Mouse (Mus musculus): ENCODE measurements around the gene Cyp4f13. TPM values are rescaled to one million over a fixed set of nuclear protein-coding genes. Genes with fewer than 3 reads are reported as not detected.

The Cyp4f13 gene
- 10 to 100 TPM; 75.3 to 82.0 TPM for total RNA-seq (2023)

GRCm38 (mm10) chr17:32947215-32947914, at the start of gene Cyp4f13:
TSS of gene Cyp4f13 (minus strand) at chr17:32947402.

GRCm38 (mm10) chr17:32992699-32993474, 45.7 kb upstream of the Cyp4f13 start, which contains the start of gene Zfp952:
TSS of gene Zfp952 (plus strand) at chr17:32993129.

GRCm38 (mm10) chr17:32965623-32966290, 18.6 kb upstream of the Cyp4f13 start, which contains the start of gene Zfp472:
TSS of gene Zfp472 (plus strand) at chr17:32965814.

GRCm38 (mm10) chr17:32917131-32917530, 30.1 kb downstream of the Cyp4f13 start, which contains the start of gene Cyp4f14:
TSS of gene Cyp4f14 (minus strand) at chr17:32917342.

GRCm38 (mm10) chr17:32891239-32892180, 55.7 kb downstream of the Cyp4f13 start, which contains the start of gene Zfp870:
TSS of gene Zfp870 (minus strand) at chr17:32891642.

Other genes starting within 250 kb of the Cyp4f13 start
- 10 to 100 TPM; 45.7 to 58.2 TPM for gene Zfp871, start 159.1 kb downstream of the Cyp4f13 start, total RNA-seq (2023)
- gene Zfp811, start 137.5 kb downstream of the Cyp4f13 start, total RNA-seq (2023), result not detected
- 1 to 10 TPM; 1.8 to 3.5 TPM for gene Zfp799, start 117.1 kb downstream of the Cyp4f13 start, total RNA-seq (2023)
- 1 to 10 TPM in 1 of 2 experiments, under 1 TPM in 1; 0.82 to 1.1 TPM for gene Zfp870, start 55.8 kb downstream of the Cyp4f13 start, total RNA-seq (2023)
- not detected for gene Cyp4f14, start 30.1 kb downstream of the Cyp4f13 start, total RNA-seq (2023)
- gene Zfp472, start 18.4 kb upstream of the Cyp4f13 start, total RNA-seq (2023), result 1 to 10 TPM; 6.0 to 8.0 TPM
- gene Zfp952, start 45.7 kb upstream of the Cyp4f13 start, total RNA-seq (2023), result 1 to 10 TPM; 4.2 to 4.4 TPM
- 1 to 10 TPM in 1 of 2 experiments, under 1 TPM in 1; 0.84 to 1.5 TPM for gene Zfp763, start 86.0 kb upstream of the Cyp4f13 start, total RNA-seq (2023)
- not detected for gene 4921501E09Rik, start 120.7 kb upstream of the Cyp4f13 start, total RNA-seq (2023)
- 1 to 10 TPM; 1.8 to 2.8 TPM for gene Zfp563, start 141.9 kb upstream of the Cyp4f13 start, total RNA-seq (2023)
- gene Morc2b, start 192.3 kb upstream of the Cyp4f13 start, total RNA-seq (2023), result not detected
- gene Olfr55, start 221.0 kb upstream of the Cyp4f13 start, total RNA-seq (2023), result not detected
- gene Olfr239, start 243.9 kb upstream of the Cyp4f13 start, total RNA-seq (2023), result not detected